Mouse (Mus musculus) forebrain, embryonic 14.5 days (tissue): ENCODE results near the gene Nav2. TPM values are rescaled to one million over a fixed set of nuclear protein-coding genes. Genes with fewer than 3 reads are reported as not detected.

Experiments
- ATAC-seq: fragments of 200-750 bp; cut with Nextera tagmentation; 2 replicates; pipeline ENCODE4 v1.8.0; 2017; ENCODE audit warnings: mild to moderate bottlenecking, moderate library complexity
- DNase-seq: peaks from one replicate; pipeline ENCODE4 v3.0.0-alpha.2; 2015; ENCODE audit warnings: low spot score
- H3K27ac ChIP-seq: fragments of 300-500 bp; sonication (generic); 2 replicates; pipeline ENCODE4 v1.5.1; 2014; ENCODE audit warnings: low read depth, mild to moderate bottlenecking, control low read depth, low read length, moderate library complexity
- H3K27me3 ChIP-seq: fragments of 300-500 bp; sonication (generic); replicated peaks from 2 replicates; pipeline ENCODE4 v1.6.1; 2014; ENCODE audit warnings: low read length, control low read depth, mixed read lengths; ENCODE audit not compliant: control insufficient read depth, insufficient read depth
- H3K36me3 ChIP-seq: fragments of 300-500 bp; sonication (generic); 2 replicates; pipeline ENCODE4 v1.6.1; 2014; ENCODE audit warnings: low read length, control low read depth; ENCODE audit not compliant: control insufficient read depth, insufficient read depth
- H3K4me1 ChIP-seq: fragments of 300-500 bp; sonication (generic); 2 replicates; pipeline ENCODE4 v1.6.1; 2014; ENCODE audit warnings: antibody characterized with exemption, low read length, control low read depth; ENCODE audit not compliant: control insufficient read depth, insufficient read depth
- H3K4me2 ChIP-seq: fragments of 300-500 bp; sonication (generic); 2 replicates; pipeline ENCODE4 v1.6.1; 2014; ENCODE audit warnings: mild to moderate bottlenecking, control low read depth, low read length
- H3K4me3 ChIP-seq: fragments of 300-500 bp; sonication (generic); 2 replicates; pipeline ENCODE4 v1.5.1; 2014; ENCODE audit warnings: low read depth, low read length, control low read depth
- H3K9ac ChIP-seq: fragments of 300-500 bp; sonication (generic); 2 replicates; pipeline ENCODE4 v1.6.1; 2014; ENCODE audit warnings: mild to moderate bottlenecking, low read length, control low read depth, moderate library complexity
- H3K9me3 ChIP-seq: fragments of 300-500 bp; sonication (generic); replicated peaks from 2 replicates; pipeline ENCODE4 v1.6.1; 2016; ENCODE audit warnings: low read length, control low read depth, mixed read lengths; ENCODE audit not compliant: control insufficient read depth
- WGBS: fragments of 180-500 bp; shearing (Covaris S2); extraction: QIAGEN DNeasy Blood & Tissue Kit; methylation state at CpG from one replicate; pipeline ENCODE4 v1.1.7; 2014; 5-methylcytosine and 5-hydroxymethylcytosine counted together
- polyA plus RNA-seq: library from polyadenylated mRNA; unstranded; fragments of >200 nt; fragmentation: Nextera tagmentation; extraction: Ambion mirVana; gene quantifications from 2 replicates; pipeline ENCODE4 v1.2.1, GENCODE M21; 2014

Nav2 gene
- polyA plus RNA-seq, 1 experiment from 2014 or later = 6.3 TPM

DNA sequence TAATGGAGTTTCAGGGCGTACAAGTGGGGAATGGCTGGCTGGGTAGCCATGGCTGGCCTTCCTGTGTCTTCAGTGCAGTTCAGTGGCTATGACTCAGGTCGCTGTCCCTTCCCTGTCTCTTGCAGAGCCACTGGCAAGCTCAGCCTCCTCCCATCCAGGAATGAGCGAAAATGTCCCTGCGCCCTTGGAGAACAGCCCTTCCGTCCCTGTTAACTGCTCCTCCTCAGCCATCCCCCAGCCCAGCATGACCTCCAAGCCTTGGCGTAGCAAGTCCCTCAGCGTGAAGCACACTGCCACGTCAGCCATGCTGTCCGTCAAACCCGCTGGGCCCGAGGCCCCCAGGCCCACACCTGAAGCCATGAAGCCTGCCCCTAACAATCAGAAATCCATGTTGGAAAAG, 543.8 kb downstream of the Nav2 start:
- WGBS = 75% methylated on average over 11 of the region's 11 CpGs
- no peak overlapping the region for H3K9ac ChIP-seq
- H3K27ac ChIP-seq = no peak overlapping the region
- no peaks in the 10 kb centered on the region for H3K36me3 ChIP-seq
- H3K9me3 ChIP-seq = no peaks in the 10 kb centered on the region
- no peak overlapping the region for H3K4me3 ChIP-seq
- no peaks in the 10 kb centered on the region for H3K4me1 ChIP-seq
- DNase-seq (no peak), ATAC-seq (no peak)
- no peaks in the 10 kb centered on the region for H3K27me3 ChIP-seq
- H3K4me2 ChIP-seq = no peak overlapping the region

DNA sequence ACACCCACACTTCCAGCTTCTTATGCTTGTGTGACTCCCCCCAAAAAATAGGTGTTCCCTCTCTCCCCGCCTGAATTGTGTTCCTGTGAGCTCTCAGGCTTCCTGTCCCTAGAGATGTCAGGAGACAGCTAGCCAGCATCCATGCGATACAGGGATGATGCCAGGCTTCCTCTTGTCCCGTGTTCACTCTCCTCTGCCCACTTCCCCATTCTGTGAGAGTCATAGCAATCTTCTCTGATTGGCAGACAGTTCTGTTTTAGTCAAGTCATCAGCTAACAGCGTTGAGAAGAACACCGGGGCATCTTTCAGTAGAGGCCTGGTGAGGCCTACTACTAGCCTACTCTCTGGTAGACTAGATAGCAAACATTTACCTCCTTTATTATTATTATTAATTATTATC, 546.1 kb downstream of the Nav2 start:
- Histone ChIP-seq H3K4me1 (no peaks in the 10 kb centered on the region), H3K4me2 (no peak overlapping the region), H3K27me3 (no peaks in the 10 kb centered on the region), H3K27ac (no peak overlapping the region), H3K4me3 (no peak overlapping the region), H3K9me3 (no peaks in the 10 kb centered on the region), H3K9ac (no peak overlapping the region), H3K36me3 (no peaks in the 10 kb centered on the region)
- 85% methylated on average over 5 of the region's 5 CpGs for WGBS
- ATAC-seq (no peak), DNase-seq (no peak)

DNA sequence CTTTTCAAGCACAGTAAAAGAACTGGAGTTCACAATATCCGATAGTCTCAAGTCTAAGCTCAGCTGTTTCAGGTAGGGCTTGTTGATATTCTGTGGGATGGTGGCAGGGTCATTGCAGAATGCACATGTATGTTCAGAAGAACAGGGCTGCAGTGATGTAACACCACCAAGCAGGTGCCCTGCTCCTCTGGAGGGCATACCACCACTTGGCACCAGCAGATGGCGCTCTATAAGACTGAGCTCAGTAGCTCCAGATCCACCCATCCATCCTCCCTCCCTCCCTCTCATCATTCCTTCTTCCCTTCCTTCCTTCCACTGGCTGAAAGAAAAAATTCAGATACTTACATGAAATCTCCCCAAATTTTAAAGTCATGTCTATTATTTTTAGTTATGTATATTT, 547.6 kb downstream of the Nav2 start:
- no peak overlapping the region for H3K4me2 ChIP-seq
- H3K4me3 ChIP-seq = no peak overlapping the region
- DNase-seq (peak; percentile 57), ATAC-seq (peak; percentile 58; the same call in 1 of the 2 replicates)
- WGBS = 53% methylated on average over 2 of the region's 2 CpGs
- H3K27me3 ChIP-seq = no peaks in the 10 kb centered on the region
- H3K9ac ChIP-seq = no peak overlapping the region
- H3K36me3 ChIP-seq = no peaks in the 10 kb centered on the region
- no peaks in the 10 kb centered on the region for H3K4me1 ChIP-seq
- no peaks in the 10 kb centered on the region for H3K9me3 ChIP-seq
- no peak overlapping the region for H3K27ac ChIP-seq

DNA sequence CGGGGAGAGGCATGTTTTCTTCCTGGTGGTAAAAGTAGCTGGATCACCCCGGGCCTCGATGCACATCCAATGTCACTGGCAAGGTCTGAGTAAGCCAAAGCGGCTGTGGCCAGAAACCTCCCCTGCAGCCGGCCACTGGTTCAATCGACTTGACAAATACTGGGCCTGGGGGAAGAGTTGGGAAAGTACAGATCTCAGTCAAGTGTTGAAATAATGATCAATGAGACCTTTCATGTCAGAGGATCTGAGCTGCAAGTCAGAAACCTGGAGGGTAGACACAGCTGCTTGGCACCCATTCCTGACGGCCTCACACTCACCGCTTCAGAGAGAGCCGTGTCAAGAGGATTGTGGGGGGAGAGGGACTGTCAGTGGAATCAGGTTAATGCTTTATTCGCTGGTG, 548.9 kb downstream of the Nav2 start:
- Histone ChIP-seq H3K9ac (no peak overlapping the region), H3K27me3 (no peaks in the 10 kb centered on the region), H3K9me3 (no peaks in the 10 kb centered on the region), H3K4me1 (no peaks in the 10 kb centered on the region), H3K36me3 (no peaks in the 10 kb centered on the region), H3K4me3 (no peak overlapping the region), H3K27ac (no peak overlapping the region), H3K4me2 (no peak overlapping the region)
- 82% methylated on average over 10 of the region's 10 CpGs for WGBS
- no peak for ATAC-seq
- no peak for DNase-seq

DNA sequence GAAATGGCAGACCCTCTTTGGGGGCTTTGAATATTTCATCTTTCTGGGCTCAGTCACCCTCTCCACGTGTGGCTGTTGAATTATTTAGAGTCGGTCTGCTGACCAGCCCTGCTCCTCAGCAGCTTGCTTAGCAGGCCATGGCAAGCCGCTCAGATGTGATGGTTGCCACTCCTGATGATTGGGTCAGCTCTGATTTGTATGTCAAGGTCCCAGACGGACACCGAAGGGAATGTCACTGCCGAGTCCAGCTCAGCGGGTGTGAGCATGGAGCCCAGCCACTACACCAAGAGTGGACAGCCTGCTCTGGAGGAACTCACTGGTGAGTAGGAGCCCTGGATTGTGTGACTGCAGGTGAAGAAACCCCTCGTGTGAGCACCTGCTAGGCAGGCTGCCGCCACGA, 549.4 kb downstream of the Nav2 start:
- H3K27ac ChIP-seq = no peak overlapping the region
- H3K27me3 ChIP-seq = no peaks in the 10 kb centered on the region
- H3K4me2 ChIP-seq = no peak overlapping the region
- no peaks in the 10 kb centered on the region for H3K9me3 ChIP-seq
- H3K36me3 ChIP-seq = no peaks in the 10 kb centered on the region
- DNase-seq (no peak), ATAC-seq (no peak)
- no peak overlapping the region for H3K9ac ChIP-seq
- 84% methylated on average over 10 of the region's 10 CpGs for WGBS
- H3K4me3 ChIP-seq = no peak overlapping the region
- no peaks in the 10 kb centered on the region for H3K4me1 ChIP-seq

DNA sequence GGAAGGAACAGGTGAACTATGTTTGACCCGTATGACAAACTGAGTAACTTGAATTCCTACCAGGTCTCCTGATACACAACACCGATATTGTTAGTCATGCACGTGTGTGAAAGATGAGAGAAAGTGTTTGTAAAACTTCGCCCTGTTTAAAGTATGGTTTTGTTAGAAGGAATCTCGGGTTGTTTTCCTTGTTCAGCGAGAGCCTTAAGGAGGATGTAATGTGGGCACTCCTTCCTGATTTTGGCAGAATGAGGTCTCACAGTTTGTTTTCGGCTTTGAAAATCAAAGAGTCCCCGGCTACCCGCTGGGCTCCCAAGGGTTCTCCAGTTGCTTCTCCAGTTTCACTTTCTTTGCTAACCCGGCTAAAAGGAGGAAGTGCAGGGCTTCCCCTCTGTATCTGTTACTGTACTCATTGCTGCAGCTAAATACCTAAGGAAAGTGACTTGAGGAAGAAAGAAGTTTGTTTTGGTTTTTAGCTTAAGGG, 553.9 kb downstream of the Nav2 start:
- H3K4me2 ChIP-seq = no peak overlapping the region
- H3K9me3 ChIP-seq = no peaks in the 10 kb centered on the region
- WGBS = 31% methylated on average over 10 of the region's 10 CpGs
- H3K27ac ChIP-seq = no peak overlapping the region
- no peaks in the 10 kb centered on the region for H3K36me3 ChIP-seq
- ATAC-seq = no peak
- H3K4me3 ChIP-seq = no peak overlapping the region
- no peaks in the 10 kb centered on the region for H3K4me1 ChIP-seq
- no peak overlapping the region for H3K9ac ChIP-seq
- DNase-seq = no peak
- no peaks in the 10 kb centered on the region for H3K27me3 ChIP-seq

DNA sequence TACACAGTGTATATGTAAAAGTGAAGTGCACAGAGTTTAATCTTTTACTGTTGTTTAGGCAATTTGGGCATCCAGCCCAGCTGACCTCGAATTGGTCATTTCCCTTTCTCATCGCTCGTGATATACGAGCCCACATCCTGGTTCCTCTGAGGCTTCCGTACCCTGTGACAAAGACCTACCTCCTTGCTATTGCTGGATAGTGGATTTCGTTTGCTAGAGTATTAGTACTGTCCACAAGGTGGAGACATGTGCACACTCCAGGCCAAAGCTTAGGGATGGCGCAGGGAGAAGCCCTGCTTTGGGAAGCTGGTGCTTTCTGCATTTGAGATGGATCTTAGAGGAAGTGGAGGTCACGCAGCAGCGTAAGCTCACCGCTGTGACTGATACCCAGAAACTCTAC, 559.3 kb downstream of the Nav2 start:
- H3K9me3 ChIP-seq = no peaks in the 10 kb centered on the region
- no peak overlapping the region for H3K27ac ChIP-seq
- H3K36me3 ChIP-seq = no peaks in the 10 kb centered on the region
- H3K4me2 ChIP-seq = no peak overlapping the region
- ATAC-seq (peak; percentile 86), DNase-seq (peak; percentile 79)
- H3K4me3 ChIP-seq = no peak overlapping the region
- 56% methylated on average over 10 of the region's 10 CpGs for WGBS
- H3K4me1 ChIP-seq = no peaks in the 10 kb centered on the region
- no peak overlapping the region for H3K9ac ChIP-seq
- no peaks in the 10 kb centered on the region for H3K27me3 ChIP-seq

DNA sequence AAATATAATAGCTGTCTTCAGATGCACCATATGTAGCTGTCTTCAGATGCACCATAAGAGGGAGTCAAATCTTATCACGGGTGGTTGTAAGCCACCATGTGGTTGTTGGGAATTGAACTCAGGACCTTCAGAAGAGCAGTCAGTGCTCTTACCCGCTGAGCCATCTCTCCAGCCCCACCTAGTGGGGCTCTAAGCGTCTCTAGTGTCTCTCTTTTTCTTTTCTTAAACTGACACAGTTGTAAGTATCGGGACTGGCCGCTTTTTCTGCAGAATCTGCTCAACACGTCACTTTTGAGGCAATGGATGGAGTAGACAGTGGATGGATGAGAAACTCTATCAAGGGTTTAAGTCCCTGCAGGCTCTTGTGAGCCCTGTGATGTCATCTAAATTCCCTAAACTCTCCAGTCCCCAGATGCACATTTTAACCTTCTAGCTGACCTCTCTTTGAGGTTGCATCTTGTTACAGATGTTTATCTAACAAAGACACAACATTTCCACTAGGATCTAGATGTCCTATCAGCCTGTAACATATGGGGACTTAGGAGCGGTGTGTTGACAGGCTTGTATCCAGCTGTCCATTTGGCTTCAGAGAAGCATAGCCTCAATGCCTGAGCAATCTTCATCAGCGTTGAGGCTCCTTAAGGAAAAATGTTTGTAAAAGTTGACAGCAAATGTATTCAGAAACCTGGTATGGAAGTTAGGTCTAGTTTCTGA, 560.1 kb downstream of the Nav2 start:
- H3K9ac ChIP-seq = no peak overlapping the region
- ATAC-seq (no peak), DNase-seq (no peak)
- H3K36me3 ChIP-seq = no peaks in the 10 kb centered on the region
- no peaks in the 10 kb centered on the region for H3K4me1 ChIP-seq
- no peak overlapping the region for H3K27ac ChIP-seq
- no peak overlapping the region for H3K4me3 ChIP-seq
- H3K4me2 ChIP-seq = no peak overlapping the region
- no peaks in the 10 kb centered on the region for H3K27me3 ChIP-seq
- no peaks in the 10 kb centered on the region for H3K9me3 ChIP-seq
- WGBS = 76% methylated on average over 8 of the region's 8 CpGs

DNA sequence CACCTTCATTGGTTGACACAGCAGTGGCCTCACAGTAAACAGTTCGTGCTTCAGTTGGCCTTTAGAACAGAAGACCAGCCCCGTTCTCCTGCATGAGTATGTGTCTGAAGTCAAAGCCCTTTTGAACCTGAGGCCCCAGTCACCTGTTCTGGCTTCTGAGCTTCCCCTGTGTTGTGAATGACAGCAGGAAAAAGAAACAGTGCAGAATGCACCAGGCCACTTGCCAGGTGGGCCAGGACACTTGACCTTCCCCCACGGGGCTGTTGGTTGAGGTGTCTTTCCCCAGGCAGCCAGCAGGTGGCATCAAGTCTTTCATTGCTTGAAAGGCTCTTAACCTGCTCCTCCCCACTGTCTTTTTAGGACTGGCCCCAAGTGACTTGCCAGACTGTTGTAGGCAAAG, 562.8 kb downstream of the Nav2 start:
- Histone ChIP-seq H3K27me3 (no peaks in the 10 kb centered on the region), H3K4me2 (no peak overlapping the region), H3K4me3 (no peak overlapping the region), H3K4me1 (no peaks in the 10 kb centered on the region), H3K9me3 (no peaks in the 10 kb centered on the region), H3K9ac (no peak overlapping the region), H3K36me3 (no peaks in the 10 kb centered on the region), H3K27ac (no peak overlapping the region)
- WGBS = 52% methylated on average over 3 of the region's 3 CpGs
- DNase-seq (no peak), ATAC-seq (no peak)
